Mouse (Mus musculus): ENCODE results near the gene Castor2.
A peak's percentile ranks its signal among the peaks of the same experiment; 100 is the strongest.

- TF ChIP-seq EP300 (IDR thresholded peaks at IDR 0.05; ENCODE audit: low read depth) (no peak), CTCF (IDR thresholded peaks at IDR 0.05; ENCODE audit: low read depth) (peak; percentile 86)
These were observed 80.4 kb downstream of the Castor2 start for GRCm38 (mm10) chr5:134179871-134180270.

Data from heart, postnatal 0 days (tissue).